Mouse (Mus musculus): ENCODE measurements at regions not wholly inside any gene's neighbourhood (a gene's known extent, or its start where the extent isn't known, plus 50 kb on each side); places are given as distances from the start of the nearest gene placed in this dataset.

- DNase-seq (ENCODE audit: low spot score), result no peak
These were observed 56.2 kb downstream of the Rpl36a-ps1 start for GRCm38 (mm10) chr14:98937933-98938332.

- no peak for DNase-seq (ENCODE audit: low spot score)
These were observed 56.7 kb downstream of the Rpl36a-ps1 start for GRCm38 (mm10) chr14:98937373-98937772.

- DNase-seq (ENCODE audit: low spot score), result no peak
These were observed 60.7 kb downstream of the Rpl36a-ps1 start for GRCm38 (mm10) chr14:98933371-98933916.

- DNase-seq (ENCODE audit: low spot score), result no peak
These were observed 64.8 kb downstream of the Rpl36a-ps1 start for GRCm38 (mm10) chr14:98929276-98929675.

- DNase-seq (ENCODE audit: low spot score), result no peak
These were observed 85.9 kb downstream of the Rpl36a-ps1 start for GRCm38 (mm10) chr14:98908234-98908633.

GRCm38 (mm10) chr14:98898876-98899275, 95.2 kb downstream of the Rpl36a-ps1 start:
- DNase-seq (ENCODE audit: low spot score), result no peak

- DNase-seq (ENCODE audit: low spot score), result no peak
These were observed 96.7 kb downstream of the Rpl36a-ps1 start for GRCm38 (mm10) chr14:98897390-98897789.

- no peak for DNase-seq (ENCODE audit: low spot score)
These were observed 98.2 kb downstream of the Rpl36a-ps1 start for GRCm38 (mm10) chr14:98895933-98896332.

- DNase-seq (ENCODE audit: low spot score), result no peak
These were observed 101.4 kb downstream of the Rpl36a-ps1 start for GRCm38 (mm10) chr14:98892670-98893069.

- no peak for DNase-seq (ENCODE audit: low spot score)
These were observed 102.7 kb downstream of the Rpl36a-ps1 start for GRCm38 (mm10) chr14:98891252-98891947.

- no peak for DNase-seq (ENCODE audit: low spot score)
These were observed 106.5 kb downstream of the Rpl36a-ps1 start for GRCm38 (mm10) chr14:98887588-98887987.

- DNase-seq (ENCODE audit: low spot score), result no peak
These were observed 107.1 kb downstream of the Rpl36a-ps1 start for GRCm38 (mm10) chr14:98886982-98887381.

GRCm38 (mm10) chr14:98882586-98882985, 111.5 kb downstream of the Rpl36a-ps1 start:
- no peak for DNase-seq (ENCODE audit: low spot score)

- no peak for DNase-seq (ENCODE audit: low spot score)
These were observed 116.2 kb downstream of the Rpl36a-ps1 start for GRCm38 (mm10) chr14:98877956-98878355.

GRCm38 (mm10) chr14:98873446-98873845, 120.7 kb downstream of the Rpl36a-ps1 start:
- no peak for DNase-seq (ENCODE audit: low spot score)

- no peak for DNase-seq (ENCODE audit: low spot score)
These were observed 124.2 kb downstream of the Rpl36a-ps1 start for GRCm38 (mm10) chr14:98869888-98870287.

- no peak for DNase-seq (ENCODE audit: low spot score)
These were observed 127.2 kb downstream of the Rpl36a-ps1 start for GRCm38 (mm10) chr14:98866880-98867279.

- DNase-seq (ENCODE audit: low spot score), result no peak
These were observed 130.1 kb downstream of the Rpl36a-ps1 start for GRCm38 (mm10) chr14:98864001-98864400.

GRCm38 (mm10) chr14:98863598-98863997, 130.5 kb downstream of the Rpl36a-ps1 start:
- DNase-seq (ENCODE audit: low spot score), result no peak

GRCm38 (mm10) chr14:98862095-98862735, 131.9 kb downstream of the Rpl36a-ps1 start:
- DNase-seq (ENCODE audit: low spot score), result no peak

- no peak for DNase-seq (ENCODE audit: low spot score)
These were observed 135.3 kb downstream of the Rpl36a-ps1 start for GRCm38 (mm10) chr14:98858801-98859200.

- no peak for DNase-seq (ENCODE audit: low spot score)
These were observed 145.6 kb downstream of the Rpl36a-ps1 start for GRCm38 (mm10) chr14:98848500-98848899.

- no peak for DNase-seq (ENCODE audit: low spot score)
These were observed 149.9 kb downstream of the Rpl36a-ps1 start for GRCm38 (mm10) chr14:98844221-98844620.
